Mouse (Mus musculus) kidney, adult 9 months (tissue): ENCODE measurements around the gene Hist1h1d.
A peak's percentile ranks its signal among the peaks of the same experiment; 100 is the strongest.
"Not testable (repeated sequence)": the region's sequence is repeated elsewhere in the genome, so short reads cannot be mapped to it uniquely, and the experiment has no call there.

Experiments used
- DNase-seq: peaks from one replicate; pipeline ENCODE4 v3.0.0; 2022

Hist1h1d gene

DNA sequence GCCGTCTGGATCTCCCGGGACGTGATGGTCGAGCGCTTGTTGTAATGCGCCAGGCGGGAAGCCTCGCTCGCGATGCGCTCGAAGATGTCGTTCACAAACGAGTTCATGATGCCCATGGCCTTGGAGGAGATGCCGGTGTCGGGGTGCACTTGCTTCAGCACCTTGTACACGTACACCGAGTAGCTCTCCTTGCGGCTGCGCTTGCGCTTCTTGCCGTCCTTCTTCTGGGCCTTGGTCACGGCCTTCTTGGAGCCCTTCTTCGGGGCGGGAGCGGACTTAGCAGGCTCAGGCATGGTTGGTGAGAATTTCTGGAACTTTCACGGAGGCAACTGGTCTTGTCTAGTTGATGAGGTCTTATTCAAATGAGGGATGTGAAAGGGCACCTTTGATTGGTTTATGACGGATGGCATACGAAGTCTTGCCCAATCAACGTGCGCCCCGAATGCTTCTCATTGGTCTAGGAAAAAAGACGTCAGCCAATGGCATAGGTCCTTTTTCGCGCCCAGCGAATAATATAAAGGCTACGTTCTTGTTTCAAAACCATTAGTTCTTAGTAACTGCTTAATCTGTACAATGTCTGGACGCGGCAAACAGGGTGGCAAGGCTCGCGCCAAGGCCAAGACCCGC, 20.9 kb downstream of the Hist1h1d start, which contains the start of the genes Hist1h2bf and Hist1h2ad:
Hist1h2bf (minus strand) TSS at position 299 of the 627 bp plus-strand sequence.
Hist1h2ad (plus strand) TSS at position 484 of the 627 bp plus-strand sequence.
- DNase-seq = peak; percentile 79

DNA sequence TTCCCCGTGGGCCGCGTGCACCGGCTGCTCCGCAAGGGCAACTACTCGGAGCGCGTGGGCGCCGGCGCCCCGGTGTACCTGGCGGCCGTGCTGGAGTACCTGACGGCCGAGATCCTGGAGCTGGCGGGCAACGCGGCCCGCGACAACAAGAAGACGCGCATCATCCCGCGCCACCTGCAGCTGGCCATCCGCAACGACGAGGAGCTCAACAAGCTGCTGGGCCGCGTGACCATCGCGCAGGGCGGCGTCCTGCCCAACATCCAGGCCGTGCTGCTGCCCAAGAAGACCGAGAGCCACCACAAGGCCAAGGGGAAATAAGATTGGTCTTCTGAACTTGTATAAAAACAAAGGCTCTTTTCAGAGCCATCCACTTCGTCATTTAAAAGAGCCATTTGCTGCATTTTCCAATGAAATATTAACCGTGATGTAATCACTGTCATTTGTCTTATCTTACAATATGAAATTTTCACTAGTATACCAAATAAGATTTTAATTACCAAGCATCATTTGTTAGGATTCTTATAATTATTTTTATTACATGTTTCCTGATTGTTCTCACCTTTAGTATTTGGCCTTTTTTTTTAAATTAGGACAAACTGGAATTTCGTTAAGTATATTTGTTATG, 21.6 kb downstream of the Hist1h1d start:
- DNase-seq = not testable (repeated sequence)

DNA sequence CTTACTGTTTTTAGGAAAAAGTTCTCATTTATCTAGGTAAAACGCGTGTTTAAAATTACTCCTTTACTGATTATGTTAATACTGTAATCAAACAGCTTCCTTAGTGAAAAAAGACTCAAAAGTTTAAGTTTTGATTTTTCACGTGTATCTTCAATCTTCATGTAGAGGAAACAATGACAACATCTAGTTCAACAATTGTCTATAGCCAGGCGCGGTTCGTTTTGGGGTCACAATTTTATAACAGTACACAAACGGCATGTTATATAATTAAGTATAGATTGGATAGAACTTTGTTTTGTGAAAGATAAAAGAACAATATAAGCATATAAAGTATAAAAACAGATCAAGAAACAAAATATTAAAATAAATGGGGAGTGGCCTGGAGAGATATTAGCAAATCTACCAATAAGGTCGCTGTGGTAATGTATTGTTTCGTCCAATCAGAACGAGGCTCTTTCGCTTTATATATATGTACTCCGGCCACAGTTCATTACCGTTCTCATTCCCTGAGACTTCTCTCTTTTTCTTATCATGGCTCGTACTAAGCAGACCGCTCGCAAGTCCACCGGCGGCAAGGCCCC, 22.3 kb downstream of the Hist1h1d start, which contains the start of gene Hist1h3d:
Hist1h3d (plus strand) TSS at position 493 of the 581 bp plus-strand sequence.
- peak; percentile 32 for DNase-seq

DNA sequence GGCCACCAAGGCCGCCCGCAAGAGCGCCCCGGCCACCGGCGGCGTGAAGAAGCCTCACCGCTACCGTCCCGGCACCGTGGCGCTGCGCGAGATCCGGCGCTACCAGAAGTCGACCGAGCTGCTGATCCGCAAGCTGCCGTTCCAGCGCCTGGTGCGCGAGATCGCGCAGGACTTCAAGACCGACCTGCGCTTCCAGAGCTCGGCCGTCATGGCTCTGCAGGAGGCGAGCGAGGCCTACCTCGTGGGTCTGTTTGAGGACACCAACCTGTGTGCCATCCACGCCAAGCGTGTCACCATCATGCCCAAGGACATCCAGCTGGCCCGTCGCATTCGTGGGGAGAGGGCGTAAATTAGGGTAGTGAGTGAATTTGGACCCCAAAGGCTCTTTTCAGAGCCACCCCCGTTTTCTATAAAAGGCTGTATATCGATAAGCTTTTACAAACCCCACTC, 22.8 kb downstream of the Hist1h1d start:
- not testable (repeated sequence) for DNase-seq

DNA sequence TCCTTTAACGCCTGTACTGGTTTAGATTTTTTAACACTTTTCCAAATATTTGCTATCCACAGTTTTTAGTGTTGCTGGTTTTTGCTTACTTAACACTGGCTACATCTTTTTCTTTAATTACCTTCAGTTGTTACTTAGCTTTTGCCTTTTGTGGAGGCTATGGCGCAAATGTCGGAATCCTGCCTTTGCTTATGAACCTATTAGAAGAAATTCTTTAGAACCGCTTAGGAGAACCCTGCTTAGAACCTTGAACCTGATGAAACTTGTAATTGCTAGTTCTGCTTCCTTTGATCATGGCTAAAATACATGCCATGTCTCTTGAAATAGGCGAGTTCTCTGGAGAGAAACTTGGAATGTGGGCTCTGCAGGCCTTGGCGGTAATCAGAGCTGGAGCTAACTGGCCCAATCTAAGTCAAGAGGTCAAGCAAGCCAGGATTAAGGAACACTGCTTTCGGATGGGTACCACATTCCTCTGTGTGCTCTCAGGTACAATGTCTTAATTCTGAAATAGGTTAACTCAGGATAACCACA, 23.4 kb downstream of the Hist1h1d start:
- DNase-seq = no peak

DNA sequence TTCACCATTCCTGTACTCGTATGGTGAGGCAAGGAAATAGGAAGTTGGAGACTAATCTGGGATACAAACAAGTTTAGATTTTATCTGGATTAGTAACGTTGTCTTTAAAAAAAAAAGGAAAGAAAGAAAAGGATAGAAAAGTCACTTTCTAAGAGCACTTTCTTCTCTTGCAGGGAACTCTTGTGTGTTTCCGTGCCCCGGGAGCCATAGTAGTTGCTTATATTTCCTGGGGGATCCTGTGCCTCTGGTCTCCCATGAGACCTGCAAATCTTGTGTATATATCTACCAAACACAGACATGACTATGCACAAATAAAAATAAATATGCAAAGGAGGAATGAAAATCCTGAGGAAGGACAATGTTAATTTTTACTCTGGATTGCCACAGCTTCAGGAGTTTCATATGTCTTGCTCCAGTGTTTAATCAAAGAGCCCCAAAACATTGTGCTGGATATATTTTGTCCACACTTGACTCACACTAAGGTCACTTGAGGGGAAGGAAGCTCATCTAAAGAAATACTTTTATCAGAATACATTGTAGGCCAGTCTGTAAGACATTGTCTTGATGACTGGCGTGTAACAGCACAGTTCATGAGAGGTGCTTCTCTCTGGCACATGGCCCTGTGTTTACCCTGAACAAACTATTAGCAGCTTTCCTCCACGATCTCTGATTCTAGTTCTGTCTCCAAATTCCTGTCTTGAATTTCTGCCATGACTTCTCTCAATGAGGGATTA, 24.0 kb downstream of the Hist1h1d start:
- DNase-seq = no peak

DNA sequence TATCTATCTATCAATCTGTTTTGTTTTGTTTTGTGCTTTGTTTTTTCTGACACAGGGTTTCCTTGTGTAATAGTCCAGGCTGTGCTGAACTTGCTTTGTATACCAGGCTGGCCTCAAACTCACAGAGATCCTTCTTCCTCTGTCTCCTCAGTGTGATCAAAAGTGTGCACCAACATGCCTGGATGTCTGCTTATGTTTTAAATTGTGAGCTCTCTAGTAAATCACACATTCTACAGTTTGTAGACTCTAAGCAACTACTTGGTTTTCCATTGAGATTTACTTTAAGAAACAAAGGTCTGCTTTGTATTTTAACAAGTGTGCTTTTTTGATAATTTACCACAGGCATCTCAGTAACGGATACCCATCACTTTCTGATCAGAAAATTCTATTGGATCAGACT, 24.8 kb downstream of the Hist1h1d start:
- DNase-seq = no peak

DNA sequence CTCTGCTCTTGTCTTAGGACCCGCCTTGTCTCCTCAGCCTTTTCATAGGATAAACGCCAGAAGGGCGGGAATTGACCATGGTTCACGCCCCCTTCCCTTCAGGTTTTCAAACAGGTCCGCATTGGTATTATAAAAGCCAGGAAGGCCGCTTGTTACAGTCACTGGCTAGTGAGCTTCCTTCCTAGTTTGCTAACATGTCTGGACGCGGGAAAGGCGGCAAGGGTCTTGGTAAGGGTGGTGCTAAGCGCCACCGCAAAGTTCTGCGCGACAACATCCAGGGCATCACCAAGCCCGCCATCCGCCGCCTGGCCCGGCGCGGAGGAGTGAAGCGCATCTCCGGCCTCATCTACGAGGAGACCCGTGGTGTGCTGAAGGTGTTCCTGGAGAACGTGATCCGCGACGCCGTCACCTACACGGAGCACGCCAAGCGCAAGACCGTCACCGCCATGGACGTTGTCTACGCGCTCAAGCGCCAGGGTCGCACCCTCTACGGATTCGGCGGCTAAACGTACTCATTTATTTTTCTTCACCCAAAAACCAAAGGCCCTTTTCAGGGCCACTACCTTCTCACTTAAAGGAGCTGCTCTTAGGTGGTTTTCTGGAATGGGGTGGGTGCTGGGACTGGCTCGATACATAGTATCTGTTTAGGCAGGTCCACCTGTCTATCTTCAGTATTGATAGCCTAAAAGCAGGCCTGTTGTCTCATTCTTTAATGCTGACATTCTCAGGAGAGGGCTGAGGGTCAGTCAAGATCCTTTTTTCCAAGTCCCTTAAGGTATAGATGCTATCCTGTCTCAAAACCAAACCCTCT, 28.6 kb downstream of the Hist1h1d start, which contains the start of gene Hist1h4d:
Hist1h4d (plus strand) TSS at position 191 of the 811 bp plus-strand sequence.
- DNase-seq = peak; percentile 98

DNA sequence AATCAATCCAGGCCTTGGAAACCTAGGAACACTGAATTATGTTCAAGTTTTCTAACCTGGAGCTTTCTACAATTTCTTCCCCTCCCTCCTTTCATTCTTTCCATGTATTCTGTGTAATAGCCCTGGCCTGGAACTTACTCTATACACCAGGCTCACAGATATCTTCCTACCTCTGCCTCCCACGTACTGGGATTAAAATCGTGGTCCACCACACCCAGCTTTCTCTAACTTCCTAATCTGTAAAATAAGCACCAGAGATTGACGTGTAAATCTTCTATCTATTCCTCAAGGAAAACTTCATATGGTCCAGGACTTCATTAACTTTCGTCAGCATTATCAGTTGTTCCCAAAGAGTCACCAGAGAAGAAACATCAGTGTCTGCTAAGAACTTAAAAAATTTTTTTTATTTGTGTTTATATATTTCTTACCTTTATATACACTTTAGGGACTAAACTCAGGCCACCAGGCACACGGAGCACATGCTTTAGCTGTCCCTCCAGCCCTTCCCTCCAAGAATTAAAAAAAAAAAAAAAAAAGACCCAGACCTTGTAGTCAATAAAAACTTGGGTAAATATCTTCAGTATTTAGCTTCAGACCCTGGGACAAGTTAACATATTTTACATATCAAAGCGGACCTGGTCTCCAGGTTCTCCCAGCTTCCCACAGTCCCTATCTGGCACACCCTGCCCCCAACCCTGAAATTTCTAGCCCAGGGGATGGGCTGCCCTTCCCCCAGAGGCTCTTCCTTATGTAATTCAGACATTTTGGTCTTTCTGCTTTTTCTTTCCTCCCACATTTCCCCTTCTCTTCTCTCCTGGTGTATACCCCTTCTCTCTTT, 29.4 kb downstream of the Hist1h1d start:
- no peak for DNase-seq

DNA sequence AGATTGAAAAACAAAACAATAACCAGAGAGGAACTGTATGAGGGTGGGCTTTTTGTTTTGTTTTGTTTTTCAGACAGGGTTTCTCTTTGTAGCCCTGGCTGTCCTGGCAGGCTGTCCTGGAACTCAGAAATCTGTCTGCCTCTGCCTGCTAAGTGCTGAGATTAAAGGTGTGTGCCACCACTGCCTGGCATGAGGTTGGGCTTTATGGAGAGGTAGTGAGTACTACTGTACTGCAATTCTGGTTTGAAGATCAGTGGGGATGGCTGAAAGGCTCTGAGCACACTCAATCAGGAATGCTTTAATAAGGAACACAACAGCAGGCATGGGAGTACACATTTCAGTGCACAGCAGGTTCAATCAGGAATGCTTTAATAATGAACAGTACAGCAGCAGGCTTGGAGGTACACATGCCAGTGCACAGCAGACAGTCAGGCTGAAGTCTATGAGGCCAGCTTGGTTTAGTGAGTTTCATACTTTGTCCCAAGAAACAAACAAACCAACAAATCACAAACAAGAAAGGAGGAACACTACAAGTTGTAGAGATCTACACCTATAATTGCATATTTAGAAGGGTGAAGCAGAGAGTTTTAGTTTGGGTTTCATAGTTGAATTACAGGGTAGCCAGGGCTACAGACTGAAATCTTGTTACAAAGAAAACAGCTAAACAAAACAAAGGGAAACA, 30.5 kb downstream of the Hist1h1d start:
- no peak for DNase-seq

DNA sequence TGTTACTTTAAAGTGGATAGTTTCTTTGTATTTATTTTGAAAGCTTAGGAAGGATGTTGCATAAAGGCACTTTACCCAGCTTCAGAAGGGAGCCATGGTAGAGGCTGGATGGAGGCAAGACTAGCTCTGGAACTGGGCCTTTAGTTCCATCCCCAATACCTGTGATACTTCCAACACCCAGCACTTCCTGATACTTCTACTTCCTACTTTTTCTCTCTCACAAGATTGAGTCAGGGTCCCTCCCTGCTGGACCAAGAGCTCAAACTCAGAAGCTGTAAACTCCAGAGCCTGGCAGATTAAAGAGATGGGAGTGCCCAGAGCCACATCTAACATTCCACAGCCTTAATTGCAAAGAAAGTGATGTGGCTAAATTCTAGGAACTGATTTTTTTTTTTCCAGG, 31.3 kb downstream of the Hist1h1d start:
- DNase-seq = no peak

DNA sequence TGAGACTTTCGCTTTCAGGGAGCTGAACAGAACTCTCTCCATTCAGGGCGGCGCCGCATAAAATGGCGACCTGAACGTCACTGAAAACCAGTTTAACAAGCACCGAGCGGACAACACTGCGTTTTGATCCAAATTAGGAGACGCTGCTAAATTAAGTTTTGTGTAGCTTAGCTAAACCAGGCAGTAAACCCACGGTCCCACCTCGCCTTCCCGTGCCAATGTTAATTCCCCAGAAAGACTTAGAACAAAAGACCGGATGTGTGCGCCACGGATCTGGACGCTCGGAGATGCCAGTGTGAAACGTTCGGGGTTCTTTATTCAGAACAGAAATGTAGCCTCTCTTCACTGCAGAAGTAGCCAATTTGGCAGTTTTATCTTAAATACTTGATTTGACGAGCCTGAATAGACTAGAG, 32.0 kb downstream of the Hist1h1d start:
- peak; percentile 70 for DNase-seq

DNA sequence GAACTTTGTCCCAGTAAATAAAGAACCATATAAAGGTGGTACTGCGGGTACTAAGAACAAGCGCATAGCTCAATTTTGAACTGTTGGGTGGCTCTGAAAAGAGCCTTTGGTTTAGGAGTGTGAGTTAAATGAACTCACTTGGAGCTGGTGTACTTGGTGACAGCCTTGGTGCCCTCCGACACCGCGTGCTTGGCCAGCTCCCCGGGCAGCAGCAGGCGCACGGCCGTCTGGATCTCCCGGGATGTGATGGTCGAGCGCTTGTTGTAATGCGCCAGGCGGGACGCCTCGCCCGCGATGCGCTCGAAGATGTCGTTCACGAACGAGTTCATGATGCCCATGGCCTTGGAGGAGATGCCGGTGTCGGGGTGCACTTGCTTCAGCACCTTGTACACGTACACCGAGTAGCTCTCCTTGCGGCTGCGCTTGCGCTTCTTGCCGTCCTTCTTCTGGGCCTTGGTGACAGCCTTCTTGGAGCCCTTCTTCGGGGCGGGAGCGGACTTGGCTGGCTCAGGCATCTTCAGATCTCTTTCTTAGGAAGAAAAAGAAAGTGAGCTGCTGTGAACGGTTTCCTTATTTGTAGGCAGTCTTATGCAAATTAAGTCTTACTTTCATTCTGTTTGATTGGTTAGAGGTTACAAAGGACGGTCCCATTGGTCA, 32.5 kb downstream of the Hist1h1d start:
- DNase-seq = peak; percentile 85

DNA sequence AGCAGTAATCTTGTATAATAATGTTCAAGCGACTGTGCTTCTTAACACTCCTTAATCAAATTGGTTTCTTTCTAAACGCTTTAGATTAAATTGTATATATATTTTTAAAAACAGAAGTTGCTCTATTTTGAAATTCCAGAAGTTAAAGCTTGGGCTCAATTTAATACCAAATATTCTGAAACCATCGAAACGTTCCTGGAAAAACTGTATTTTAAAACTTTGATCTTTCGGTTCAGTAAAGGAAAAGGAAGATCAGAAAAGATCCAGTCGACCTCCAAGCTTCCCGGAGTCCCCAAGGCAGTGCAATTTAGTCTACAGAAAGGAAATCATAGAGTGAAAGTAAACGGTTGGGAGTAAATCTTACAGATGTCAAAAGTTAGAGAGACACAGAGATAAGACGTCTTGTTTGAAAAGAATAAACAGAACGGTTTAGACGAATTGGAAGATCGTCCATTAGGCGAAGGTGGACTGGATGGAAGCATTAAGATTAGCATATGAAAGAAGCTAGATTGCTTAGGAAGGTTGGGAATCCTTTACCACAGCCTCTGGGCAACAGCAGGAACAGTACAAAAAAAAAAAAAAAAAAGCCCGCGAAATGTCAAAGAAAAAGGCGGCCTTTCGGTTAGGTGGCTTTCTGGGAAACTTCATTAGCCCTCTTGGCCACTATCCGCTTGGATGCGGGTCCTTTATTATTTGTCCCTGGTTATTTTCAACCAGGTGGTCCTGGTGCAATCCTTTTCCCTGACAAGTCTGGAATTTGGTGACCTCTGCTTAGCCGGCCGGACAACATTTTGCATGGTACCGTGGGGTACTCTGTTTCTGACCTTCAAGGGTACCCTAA, 33.3 kb downstream of the Hist1h1d start:
- peak; percentile 34 for DNase-seq

DNA sequence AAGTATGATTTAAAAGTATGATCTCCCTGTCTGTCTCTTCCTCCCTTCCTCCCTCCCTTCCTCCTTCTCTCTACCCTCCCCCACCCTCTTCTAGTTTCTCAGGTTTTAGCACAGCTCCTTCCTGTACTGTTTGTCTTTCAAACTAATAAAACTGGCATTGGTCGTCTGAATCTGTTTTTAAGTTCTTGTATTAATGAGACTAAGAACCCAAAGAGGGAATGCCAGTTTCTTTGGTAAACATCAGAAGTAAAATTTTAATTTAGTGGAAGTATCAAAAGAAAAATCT, 33.8 kb downstream of the Hist1h1d start:
- DNase-seq = no peak

DNA sequence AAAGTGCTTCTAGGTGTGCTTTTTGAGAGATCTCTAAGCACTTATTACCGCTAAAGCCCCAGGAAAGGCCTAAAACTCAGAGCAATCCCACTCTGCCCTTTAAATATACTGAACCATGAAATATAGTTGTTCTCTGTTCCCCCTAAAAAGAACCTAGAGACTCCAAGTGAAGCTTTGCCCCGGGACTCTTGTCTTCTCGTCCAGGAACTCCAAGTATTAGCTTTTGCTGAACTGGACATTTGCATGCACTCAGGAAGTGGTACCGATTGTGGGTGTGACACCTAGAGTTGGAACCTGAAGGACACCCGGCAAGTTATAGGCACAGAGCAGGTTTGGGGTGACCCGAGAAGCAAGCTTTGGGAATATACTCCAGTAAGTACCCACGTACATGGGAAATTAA, 38.1 kb downstream of the Hist1h1d start:
- no peak for DNase-seq

DNA sequence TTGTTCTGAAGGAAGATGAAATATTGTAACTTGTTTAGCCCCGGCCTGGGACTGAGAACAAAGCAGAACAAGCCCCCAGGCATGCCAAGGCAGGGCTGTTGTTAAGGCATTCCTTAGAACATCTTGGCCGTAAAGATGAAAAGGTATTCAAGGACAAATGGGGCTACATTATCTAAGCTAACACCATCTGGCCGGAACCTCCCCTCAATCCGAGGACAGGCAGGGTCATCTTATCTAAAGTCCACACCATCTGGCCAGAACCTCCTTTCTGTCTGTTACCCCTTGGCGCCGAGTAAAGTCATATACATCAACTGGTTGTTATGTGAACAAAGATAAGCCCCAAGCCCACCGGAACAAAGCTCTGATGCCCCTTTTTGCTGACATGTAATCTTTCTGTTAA, 38.8 kb downstream of the Hist1h1d start:
- DNase-seq = not testable (repeated sequence)

DNA sequence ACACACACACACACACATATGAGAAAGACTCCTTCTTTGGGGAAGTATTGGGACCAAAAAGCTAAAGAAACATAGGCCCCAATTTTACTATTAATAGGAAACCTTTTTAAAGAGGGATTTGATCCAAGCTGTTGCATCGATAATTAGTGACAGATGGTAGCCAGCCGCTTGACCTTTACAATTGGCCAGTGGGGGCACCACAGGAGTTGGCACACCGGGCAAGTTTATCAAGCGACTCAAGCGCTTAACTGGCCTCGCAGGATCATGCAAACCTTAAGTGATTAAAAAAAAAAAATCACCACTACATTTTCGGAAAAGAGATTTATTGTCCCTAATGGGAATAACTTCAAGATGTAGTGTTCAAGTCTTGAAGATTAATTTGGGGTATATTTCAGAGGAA, 39.6 kb downstream of the Hist1h1d start:
- no peak for DNase-seq
